Mouse (Mus musculus) CH12.LX (cell line): ENCODE measurements around the gene Gnptab. TPM values are rescaled to one million over a fixed set of nuclear protein-coding genes. Genes with fewer than 3 reads are reported as not detected.

Experiments used
- DNase-seq: peaks from one replicate; pipeline ENCODE4 v3.0.0-alpha.2; 2013; ENCODE audit errors: extremely low read depth
- H3K27ac ChIP-seq: 2 replicates; pipeline ENCODE4 v1.5.1; 2012; ENCODE audit warnings: low read depth, mild to moderate bottlenecking, control low read depth, moderate library complexity; ENCODE audit not compliant: insufficient read depth
- H3K27me3 ChIP-seq: replicated peaks from 2 replicates; pipeline ENCODE3; 2012; ENCODE audit warnings: inconsistent platforms
- H3K36me3 ChIP-seq, 2 experiments: replicated peaks in 1 of 2; 2 replicates each; pipeline versions ENCODE3 to v1.6.1; 2012; ENCODE audit warnings: inconsistent platforms in 1 of 2, low read length in 1 of 2, mild to moderate bottlenecking in 1 of 2, mixed read lengths in 1 of 2, moderate library complexity in 1 of 2; ENCODE audit not compliant: control insufficient read depth in 1 of 2, insufficient read depth in 1 of 2
- H3K4me1 ChIP-seq, 2 experiments: 2 replicates each; pipeline ENCODE4 v1.6.1; 2012; ENCODE audit warnings: inconsistent platforms in 1 of 2, moderate library complexity in 1 of 2; ENCODE audit not compliant: insufficient read depth in 2 of 2, control insufficient read depth in 1 of 2
- H3K4me2 ChIP-seq: 2 replicates; pipeline ENCODE4 v1.6.1; 2012; ENCODE audit warnings: low read depth, mild to moderate bottlenecking, control low read depth; ENCODE audit not compliant: poor library complexity, insufficient read depth, severe bottlenecking
- H3K4me3 ChIP-seq, 3 experiments: fragments of 150-350 bp in 1 of 3; sonication (generic) in 1 of 3; replicated peaks in 1 of 3; 2 replicates each; pipeline versions ENCODE3 to v1.5.1; 2011 to 2012; ENCODE audit warnings: low read depth in 2 of 3, low read length in 2 of 3, mild to moderate bottlenecking in 2 of 3, moderate library complexity in 2 of 3, control low read depth in 1 of 3, improper control_type of control experiment in 1 of 3, inconsistent platforms in 1 of 3, mixed read lengths in 1 of 3; ENCODE audit not compliant: poor library complexity in 1 of 3
- H3K79me2 ChIP-seq: replicated peaks from 2 replicates; pipeline ENCODE4 v1.6.1; 2012; ENCODE audit warnings: mild to moderate bottlenecking, moderate library complexity; ENCODE audit not compliant: control insufficient read depth, poor library complexity, insufficient read depth, severe bottlenecking; ENCODE audit errors: extremely low read depth
- H3K9ac ChIP-seq: 2 replicates; pipeline ENCODE4 v1.6.1; 2012; ENCODE audit warnings: low read depth, mild to moderate bottlenecking, control low read depth, moderate library complexity; ENCODE audit not compliant: insufficient read depth
- H3K9me3 ChIP-seq: replicated peaks from 2 replicates; pipeline ENCODE3; 2012; ENCODE audit warnings: low read length, inconsistent platforms, mixed read lengths
- BHLHE40 ChIP-seq: IDR thresholded peaks from 2 replicates; pipeline ENCODE4 v1.6.1; 2011; ENCODE audit warnings: mild to moderate bottlenecking, low read depth, low read length, improper control_type of control experiment
- CHD1 ChIP-seq: IDR thresholded peaks from 2 replicates; pipeline ENCODE4 v1.6.1; 2012; ENCODE audit warnings: low read depth, low read length, improper control_type of control experiment, inconsistent platforms
- CHD2 ChIP-seq: IDR thresholded peaks from 2 replicates; pipeline ENCODE4 v1.6.1; 2011; ENCODE audit warnings: low read length, improper control_type of control experiment
- CTCF ChIP-seq, 2 experiments: IDR thresholded peaks in 1 of 2; conservative IDR thresholded peaks in 1 of 2; 2 replicates each; pipeline ENCODE4 v1.5.1; 2011 to 2012; ENCODE audit warnings: low read depth in 2 of 2, low read length in 2 of 2, improper control_type of control experiment in 1 of 2, inconsistent platforms in 1 of 2, mild to moderate bottlenecking in 1 of 2, moderate library complexity in 1 of 2
- E2F4 ChIP-seq: IDR thresholded peaks from 2 replicates; pipeline ENCODE4 v1.6.1; 2011; ENCODE audit warnings: low read depth, low read length, improper control_type of control experiment; ENCODE audit not compliant: insufficient replicate concordance
- ELF1 ChIP-seq: IDR thresholded peaks from 2 replicates; pipeline ENCODE4 v1.6.1; 2014; ENCODE audit warnings: low read depth, mild to moderate bottlenecking, inconsistent platforms, low read length, improper control_type of control experiment
- EP300 ChIP-seq: IDR thresholded peaks from 2 replicates; pipeline ENCODE4 v1.6.1; 2011; ENCODE audit warnings: low read length, improper control_type of control experiment
- ETS1 ChIP-seq: conservative IDR thresholded peaks from 2 replicates; pipeline ENCODE4 v1.6.1; 2012; ENCODE audit warnings: low read depth, mild to moderate bottlenecking, inconsistent platforms, low read length, improper control_type of control experiment, moderate library complexity
- GABPA ChIP-seq: IDR thresholded peaks from 2 replicates; pipeline ENCODE4 v1.6.1; 2012; ENCODE audit warnings: low read depth, low read length, improper control_type of control experiment, inconsistent platforms; ENCODE audit not compliant: insufficient replicate concordance
- HCFC1 ChIP-seq: IDR thresholded peaks from 2 replicates; pipeline ENCODE4 v1.6.1; 2012; ENCODE audit warnings: low read depth, mild to moderate bottlenecking, inconsistent platforms, low read length, improper control_type of control experiment
- IRF4 ChIP-seq: IDR thresholded peaks from 2 replicates; pipeline ENCODE4 v1.6.1; 2014; ENCODE audit warnings: low read depth, mild to moderate bottlenecking, inconsistent platforms, low read length, improper control_type of control experiment
- JUN ChIP-seq: IDR thresholded peaks from 2 replicates; pipeline ENCODE4 v1.6.1; 2011; ENCODE audit warnings: low read depth, mild to moderate bottlenecking, low read length, improper control_type of control experiment, moderate library complexity; ENCODE audit not compliant: insufficient read depth
- JUND ChIP-seq: conservative IDR thresholded peaks from 2 replicates; pipeline ENCODE4 v1.6.1; 2011; ENCODE audit warnings: low read depth, low read length, improper control_type of control experiment
- KAT2A ChIP-seq: IDR thresholded peaks from 2 replicates; pipeline ENCODE4 v1.6.1; 2012; ENCODE audit warnings: low read length, improper control_type of control experiment, inconsistent platforms; ENCODE audit not compliant: insufficient replicate concordance
- MAFK ChIP-seq: IDR thresholded peaks from 2 replicates; pipeline ENCODE4 v1.6.1; 2011; ENCODE audit warnings: low read length, improper control_type of control experiment; ENCODE audit not compliant: insufficient replicate concordance
- MAX ChIP-seq: IDR thresholded peaks from 2 replicates; pipeline ENCODE4 v1.6.1; 2011; ENCODE audit warnings: low read length, improper control_type of control experiment
- MAZ ChIP-seq: IDR thresholded peaks from 2 replicates; pipeline ENCODE4 v1.6.1; 2012; ENCODE audit warnings: low read depth, mild to moderate bottlenecking, inconsistent platforms, low read length, improper control_type of control experiment, moderate library complexity
- MEF2A ChIP-seq: IDR thresholded peaks from 2 replicates; pipeline ENCODE4 v1.6.1; 2014; ENCODE audit warnings: low read depth, mild to moderate bottlenecking, inconsistent platforms, low read length, improper control_type of control experiment, borderline replicate concordance
- MXI1 ChIP-seq: IDR thresholded peaks from 2 replicates; pipeline ENCODE4 v1.6.1; 2011; ENCODE audit warnings: mild to moderate bottlenecking, low read depth, low read length, improper control_type of control experiment
- MYC ChIP-seq: IDR thresholded peaks from 2 replicates; pipeline ENCODE4 v1.6.1; 2011; ENCODE audit warnings: low read depth, mild to moderate bottlenecking, improper control_type of control experiment, low read length
- NELFE ChIP-seq: IDR thresholded peaks from 2 replicates; pipeline ENCODE4 v1.6.1; 2011; ENCODE audit warnings: low read depth, low read length, improper control_type of control experiment
- NRF1 ChIP-seq: IDR thresholded peaks from 2 replicates; pipeline ENCODE4 v1.6.1; 2014; ENCODE audit warnings: low read depth, mild to moderate bottlenecking, inconsistent platforms, low read length, improper control_type of control experiment, moderate library complexity
- PAX5 ChIP-seq: IDR thresholded peaks from 2 replicates; pipeline ENCODE4 v1.6.1; 2012; ENCODE audit warnings: low read length, inconsistent platforms, mixed read lengths
- POLR2A ChIP-seq: IDR thresholded peaks from 2 replicates; pipeline ENCODE4 v1.6.1; 2011; ENCODE audit warnings: low read depth, mild to moderate bottlenecking, improper control_type of control experiment, low read length
- POLR2AphosphoS2 ChIP-seq: IDR thresholded peaks from 2 replicates; pipeline ENCODE4 v1.6.1; 2011; ENCODE audit warnings: low read depth, low read length, improper control_type of control experiment
- RAD21 ChIP-seq: IDR thresholded peaks from 2 replicates; pipeline ENCODE4 v1.6.1; 2011; ENCODE audit warnings: low read depth, mild to moderate bottlenecking, low read length, improper control_type of control experiment, moderate library complexity
- RCOR1 ChIP-seq: conservative IDR thresholded peaks from 2 replicates; pipeline ENCODE4 v1.6.1; 2012; ENCODE audit warnings: low read depth, mild to moderate bottlenecking, inconsistent platforms, low read length, improper control_type of control experiment
- SIN3A ChIP-seq: IDR thresholded peaks from 2 replicates; pipeline ENCODE4 v1.6.1; 2012; ENCODE audit warnings: low read length, improper control_type of control experiment, inconsistent platforms
- SMC3 ChIP-seq: IDR thresholded peaks from 2 replicates; pipeline ENCODE4 v1.6.1; 2011; ENCODE audit warnings: low read depth, low read length, improper control_type of control experiment
- TBP ChIP-seq: conservative IDR thresholded peaks from 2 replicates; pipeline ENCODE4 v1.6.1; 2011; ENCODE audit warnings: low read depth, low read length, improper control_type of control experiment
- TCF12 ChIP-seq: IDR thresholded peaks from 2 replicates; pipeline ENCODE4 v1.6.1; 2014; ENCODE audit warnings: low read depth, mild to moderate bottlenecking, inconsistent platforms, low read length, improper control_type of control experiment
- UBTF ChIP-seq: IDR thresholded peaks from 2 replicates; pipeline ENCODE4 v1.6.1; 2012; ENCODE audit warnings: low read depth, mild to moderate bottlenecking, inconsistent platforms, low read length, improper control_type of control experiment, moderate library complexity
- USF1 ChIP-seq: IDR thresholded peaks from 2 replicates; pipeline ENCODE4 v1.6.1; 2014; ENCODE audit warnings: low read depth, mild to moderate bottlenecking, inconsistent platforms, low read length, improper control_type of control experiment
- USF2 ChIP-seq: conservative IDR thresholded peaks from 2 replicates; pipeline ENCODE4 v1.6.1; 2011; ENCODE audit warnings: low read depth, low read length, improper control_type of control experiment
- ZC3H11A ChIP-seq: IDR thresholded peaks from 2 replicates; pipeline ENCODE4 v1.6.1; 2012; ENCODE audit warnings: low read depth, mild to moderate bottlenecking, inconsistent platforms, low read length, improper control_type of control experiment
- ZKSCAN1 ChIP-seq: IDR thresholded peaks from 2 replicates; pipeline ENCODE4 v1.6.1; 2012; ENCODE audit warnings: low read depth, inconsistent platforms, low read length, improper control_type of control experiment, borderline replicate concordance
- ZMIZ1 ChIP-seq: IDR thresholded peaks from 2 replicates; pipeline ENCODE4 v1.6.1; 2012; ENCODE audit warnings: low read depth, mild to moderate bottlenecking, inconsistent platforms, low read length, improper control_type of control experiment
- ZNF384 ChIP-seq: IDR thresholded peaks from 2 replicates; pipeline ENCODE4 v1.6.1; 2012; ENCODE audit warnings: low read depth, low read length, improper control_type of control experiment, inconsistent platforms
- dilution Hi-C: fragments of 300-500 bp; cut with MboI; formaldehyde crosslinking; loops from 2 replicates; pipeline ENCODE4 v1.14.3; 2020; ENCODE audit warnings: low sequenced_read_pairs; ENCODE audit not compliant: extremely low pct_unique_long_range_greater_than_20kb, extremely low pct_ligation_motif_present
- in situ Hi-C: fragments of 300-500 bp; cut with MboI; formaldehyde crosslinking; loops from 3 replicates; pipeline ENCODE4 v1.14.3; 2019; ENCODE audit warnings: low sequenced_read_pairs, low pct_ligation_motif_present, low pct_unique_long_range_greater_than_20kb, mixed read lengths
- polyA plus RNA-seq: library from polyadenylated mRNA; unstranded; fragments of >175 nt; gene quantifications from 2 replicates; pipeline ENCODE4 v1.2.1, GENCODE M21; 2012; ENCODE audit warnings: low read depth; ENCODE audit not compliant: insufficient read length
- total RNA-seq, 2 experiments: library from RNA; depleted of rRNA; stranded (reverse); fragments of 300-350 nt in 1 of 2; fragments of >200 nt in 1 of 2; gene quantifications; 2 replicates each; pipeline ENCODE4 v1.2.3; 2012 to 2014

Gene Gnptab
- total and polyA plus RNA-seq, 3 experiments, result 13.2 to 38.2 (median 18.0) TPM

DNA sequence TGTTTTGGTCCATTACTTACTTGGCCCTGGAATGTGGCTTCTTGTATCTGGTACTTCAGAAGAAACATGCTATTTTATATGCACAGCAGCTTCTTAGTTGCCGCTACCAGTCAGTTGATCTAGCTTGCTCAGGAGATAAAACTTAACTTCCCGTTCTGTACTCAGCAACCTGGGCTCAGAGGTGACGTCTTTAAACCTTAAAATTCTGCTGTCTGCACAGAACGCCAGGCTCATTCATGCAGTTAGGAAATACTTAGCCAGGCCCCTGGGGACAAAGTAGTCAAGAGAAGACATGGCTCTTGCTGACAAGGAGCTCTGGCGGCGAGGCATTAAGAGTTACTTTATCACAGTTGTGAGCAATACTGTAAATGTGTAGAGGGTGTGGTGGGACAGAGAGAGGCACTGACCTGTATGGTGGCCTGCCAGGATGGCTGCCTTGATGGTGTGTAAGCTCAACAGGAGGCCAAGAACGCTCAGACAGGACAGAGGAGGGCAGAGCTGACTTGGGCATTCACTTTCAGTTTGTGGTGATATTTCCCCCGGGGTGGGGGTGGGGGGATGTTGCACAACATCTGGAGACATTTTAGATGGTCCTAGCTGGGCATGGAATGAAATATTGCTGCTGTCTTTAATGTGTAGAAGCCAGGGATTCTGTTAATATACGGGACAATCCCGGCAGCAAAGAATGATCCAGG, 11.3 kb downstream of the Gnptab start:
- in situ Hi-C loops (no loop called here), dilution Hi-C loops (no loop called here)
- no peaks in the 10 kb centered on the region for H3K27me3 ChIP-seq
- H3K9me3 ChIP-seq, result no peaks in the 10 kb centered on the region
- peak overlapping the region; percentile 80 for H3K9ac ChIP-seq
- H3K4me3 ChIP-seq, result peak overlapping the region; percentile 48 to 62 (median 49)
- peak overlapping the region; percentile 91 for H3K27ac ChIP-seq
- peak overlapping the region; percentile 97 for H3K4me2 ChIP-seq
- H3K79me2 ChIP-seq, result peaks cover 30% of the 10 kb centered on the region
- peak; percentile 93 for DNase-seq
- TF ChIP-seq ELF1 (no peak), CHD2 (peak; percentile 71), USF2 (no peak), EP300 (no peak), ZNF384 (no peak), GABPA (no peak), SIN3A (0 out of 2 replicates have a peak, but pooled peaks have one; percentile 27), RAD21 (peak; percentile 2), ZMIZ1 (no peak), NRF1 (0 out of 2 replicates have a peak, but pooled peaks have one; percentile 11), USF1 (no peak), RCOR1 (no peak), KAT2A (no peak), NELFE (no peak), HCFC1 (no peak; the same call in 1 of the 2 replicates), MEF2A (no peak), CHD1 (no peak), CTCF (conservative IDR thresholded peaks at IDR 0.05 in 1 of 2, IDR thresholded peaks at IDR 0.05 in 1 of 2; ENCODE audit: low read depth in 2 of 2, low read length in 2 of 2) (no peak), E2F4 (no peak), ZC3H11A (no peak), JUN (peak; percentile 34; the same call in 1 of the 2 replicates), MYC (no peak), MAFK (no peak), BHLHE40 (peak; percentile 4; the same call in 1 of the 2 replicates), UBTF (no peak), ZKSCAN1 (no peak), IRF4 (no peak; the same call in 1 of the 2 replicates), ETS1 (peak; percentile 64), POLR2AphosphoS2 (no peak), MXI1 (0 out of 2 replicates have a peak, but pooled peaks have one; percentile 23), MAZ (peak; percentile 68; the same call in 1 of the 2 replicates), POLR2A (no peak; the same call in 1 of the 2 replicates), TCF12 (no peak), TBP (no peak), SMC3 (0 out of 2 replicates have a peak, but pooled peaks have one; percentile 8), JUND (no peak), MAX (no peak), PAX5 (no peak)
- TF ChIP-seq, all 38 proteins: peak for 10
- H3K36me3 ChIP-seq, result peaks cover 0 to 33% of the 10 kb centered on the region in 2 experiments
- peaks cover 31 to 51% of the 10 kb centered on the region in 2 experiments for H3K4me1 ChIP-seq
